Mouse (Mus musculus) adrenal gland, postnatal 14 days (tissue): ENCODE results near the gene Angptl6. TPM values are rescaled to one million over a fixed set of nuclear protein-coding genes. Genes with fewer than 3 reads are reported as not detected.

ENCODE experiments used
- DNase-seq: peaks from one replicate; pipeline ENCODE4 v3.0.0; 2021; ENCODE audit warnings: mixed read lengths
- total RNA-seq: library from RNA; stranded (reverse); gene quantifications from 2 replicates; pipeline ENCODE4 v1.2.3, GENCODE M21; 2021

Angptl6 gene
- total RNA-seq, 1 experiment from 2014 or later: 5.3 TPM

GRCm38 (mm10) chr9:20887191-20887590, 7.7 kb upstream of the Angptl6 start:
- no peak for DNase-seq

GRCm38 (mm10) chr9:20886563-20886962, 7.0 kb upstream of the Angptl6 start:
- DNase-seq: no peak

- no peak for DNase-seq
These were observed 839 bp downstream of the Angptl6 start for GRCm38 (mm10) chr9:20878710-20879065.

GRCm38 (mm10) chr9:20878041-20878709, 1.4 kb downstream of the Angptl6 start:
- DNase-seq: peak; percentile 100

GRCm38 (mm10) chr9:20877118-20878040, 2.1 kb downstream of the Angptl6 start:
- DNase-seq: no peak

- no peak for DNase-seq
These were observed 3.0 kb downstream of the Angptl6 start for GRCm38 (mm10) chr9:20876318-20877117.

GRCm38 (mm10) chr9:20875021-20875790, 4.3 kb downstream of the Angptl6 start:
- DNase-seq: no peak

GRCm38 (mm10) chr9:20873521-20873920, 6.0 kb downstream of the Angptl6 start:
- no peak for DNase-seq

- no peak for DNase-seq
These were observed 6.5 kb downstream of the Angptl6 start for GRCm38 (mm10) chr9:20872991-20873390.

- no peak for DNase-seq
These were observed 9.0 kb downstream of the Angptl6 start for GRCm38 (mm10) chr9:20870211-20871173.

GRCm38 (mm10) chr9:20869246-20869645, 10.3 kb downstream of the Angptl6 start:
- peak; percentile 58 for DNase-seq

GRCm38 (mm10) chr9:20868448-20869001, 11.0 kb downstream of the Angptl6 start, which contains the start of gene A230050P20Rik:
Gene A230050P20Rik, plus strand, starts transcription at chr9:20868642.
- DNase-seq: peak; percentile 77

GRCm38 (mm10) chr9:20866879-20867278, 12.6 kb downstream of the Angptl6 start:
- DNase-seq: no peak

GRCm38 (mm10) chr9:20862225-20862624, 17.3 kb downstream of the Angptl6 start:
- DNase-seq: no peak

GRCm38 (mm10) chr9:20861821-20862220, 17.7 kb downstream of the Angptl6 start:
- DNase-seq: peak; percentile 32

GRCm38 (mm10) chr9:20859926-20860325, 19.6 kb downstream of the Angptl6 start:
- no peak for DNase-seq

GRCm38 (mm10) chr9:20857131-20857530, 22.4 kb downstream of the Angptl6 start:
- peak; percentile 77 for DNase-seq

GRCm38 (mm10) chr9:20850179-20850578, 29.3 kb downstream of the Angptl6 start:
- no peak for DNase-seq

- DNase-seq: peak; percentile 40
These were observed 36.9 kb downstream of the Angptl6 start for GRCm38 (mm10) chr9:20842670-20843069.

GRCm38 (mm10) chr9:20842211-20842610, 37.3 kb downstream of the Angptl6 start:
- no peak for DNase-seq
